Mouse (Mus musculus) kidney, postnatal 0 days (tissue): ENCODE data around the gene Oas1e. TPM values are rescaled to one million over a fixed set of nuclear protein-coding genes. Genes with fewer than 3 reads are reported as not detected.

Experiments
- ATAC-seq: fragments of 200-750 bp; cut with Nextera tagmentation; replicated peaks from 2 replicates; pipeline ENCODE4 v1.8.0; 2017; ENCODE audit warnings: low read depth, moderate number of reproducible peaks, moderate TSS enrichment, moderate library complexity; ENCODE audit not compliant: low FRiP score
- DNase-seq: peaks from one replicate; pipeline ENCODE4 v3.0.0-alpha.2; 2016; ENCODE audit warnings: low spot score
- H3K27ac ChIP-seq: fragments of 300-500 bp; sonication (generic); 2 replicates; pipeline ENCODE4 v1.5.1; 2014; ENCODE audit warnings: mild to moderate bottlenecking
- H3K27me3 ChIP-seq: fragments of 300-500 bp; sonication (generic); 2 replicates; pipeline ENCODE4 v1.6.1; 2014; ENCODE audit warnings: low read length, mixed read lengths; ENCODE audit not compliant: insufficient read depth
- H3K36me3 ChIP-seq: fragments of 300-500 bp; sonication (generic); 2 replicates; pipeline ENCODE4 v1.6.1; 2014; ENCODE audit warnings: low read length, mixed read lengths; ENCODE audit not compliant: insufficient read depth
- H3K4me1 ChIP-seq: fragments of 300-500 bp; sonication (generic); replicated peaks from 2 replicates; pipeline ENCODE4 v1.6.1; 2014; ENCODE audit warnings: antibody characterized with exemption, low read length, mixed read lengths; ENCODE audit not compliant: insufficient read depth
- H3K4me2 ChIP-seq: fragments of 300-500 bp; sonication (generic); 2 replicates; pipeline ENCODE4 v1.6.1; 2014; ENCODE audit warnings: mild to moderate bottlenecking, low read length, moderate library complexity, mixed read lengths
- H3K4me3 ChIP-seq: fragments of 300-500 bp; sonication (generic); replicated peaks from 2 replicates; pipeline ENCODE4 v1.5.1; 2014; ENCODE audit warnings: low read depth, low read length
- H3K9ac ChIP-seq: fragments of 300-500 bp; sonication (generic); 2 replicates; pipeline ENCODE4 v1.6.1; 2014; ENCODE audit warnings: low read depth, low read length
- H3K9me3 ChIP-seq: fragments of 300-500 bp; sonication (generic); replicated peaks from 2 replicates; pipeline ENCODE4 v1.6.1; 2016; ENCODE audit warnings: low read length, inconsistent platforms, mixed read lengths
- CTCF ChIP-seq: IDR thresholded peaks from 2 replicates; pipeline ENCODE4 v1.5.1; 2016; ENCODE audit warnings: antibody characterized with exemption, low read depth, mild to moderate bottlenecking, moderate library complexity
- WGBS: fragments of 180-500 bp; shearing (Covaris S2); extraction: QIAGEN DNeasy Blood & Tissue Kit; methylation state at CpG from one replicate; pipeline ENCODE4 v1.1.7; 2014; 5-methylcytosine and 5-hydroxymethylcytosine counted together
- polyA plus RNA-seq: library from polyadenylated mRNA; unstranded; fragments of >200 nt; fragmentation: Nextera tagmentation; extraction: Ambion mirVana; gene quantifications from 2 replicates; pipeline ENCODE4 v1.2.1, GENCODE M21; 2015

Gene Oas1e
- polyA plus RNA-seq, 1 experiment from 2014 or later: not detected

DNA sequence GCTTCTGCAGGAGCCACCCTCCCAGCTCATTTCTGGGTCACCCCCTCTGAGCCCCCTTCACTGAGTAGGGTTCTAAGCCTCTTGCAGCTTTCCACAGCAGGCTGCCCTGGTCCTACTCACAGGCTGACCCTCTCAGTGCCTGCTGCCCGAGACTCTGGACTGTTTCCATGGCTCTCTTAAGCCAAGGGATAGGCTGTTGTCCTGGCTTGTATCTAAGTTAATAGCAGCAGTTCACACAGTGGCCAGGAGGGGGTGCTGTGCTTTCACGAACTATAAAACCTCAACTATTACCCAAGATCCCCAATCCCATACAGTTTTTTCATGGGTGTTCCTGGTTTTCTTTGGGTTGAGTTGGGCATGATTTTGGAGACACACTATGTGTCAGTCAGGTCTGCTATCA, 2.3 kb downstream of the Oas1e start:
- Histone ChIP-seq H3K4me1 (no peaks in the 10 kb centered on the region), H3K4me3 (no peak overlapping the region), H3K9me3 (no peaks in the 10 kb centered on the region), H3K9ac (no peak overlapping the region), H3K27me3 (no peaks in the 10 kb centered on the region), H3K4me2 (no peak overlapping the region), H3K36me3 (no peaks in the 10 kb centered on the region), H3K27ac (no peak overlapping the region)
- no peak for ATAC-seq
- TF ChIP-seq CTCF: peak; percentile 73
- peak; percentile 38 for DNase-seq
- 25% methylated on average over 2 of the region's 2 CpGs for WGBS

DNA sequence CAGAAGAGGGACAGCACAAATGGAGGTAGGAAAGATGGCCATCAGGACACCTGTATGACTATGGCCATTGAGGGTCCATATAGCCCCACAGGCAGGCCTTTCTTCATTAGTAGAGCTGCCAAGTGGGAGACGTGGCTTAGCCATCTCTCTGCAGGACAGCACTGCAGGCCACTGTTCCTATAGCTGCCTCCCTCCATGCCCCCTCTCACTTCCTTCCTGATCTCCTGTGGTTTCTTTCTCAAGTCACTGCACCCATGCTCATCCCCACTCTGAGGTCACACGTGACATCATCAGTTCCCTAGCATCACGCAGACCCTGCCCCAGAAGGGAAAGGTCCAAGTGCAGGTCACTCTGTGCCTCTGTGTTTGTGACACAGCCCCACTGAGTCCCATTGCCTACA, 8.3 kb downstream of the Oas1e start:
- Histone ChIP-seq H3K4me1 (no peaks in the 10 kb centered on the region), H3K4me2 (no peak overlapping the region), H3K9ac (no peak overlapping the region), H3K4me3 (no peak overlapping the region), H3K27ac (no peak overlapping the region), H3K27me3 (no peaks in the 10 kb centered on the region), H3K9me3 (no peaks in the 10 kb centered on the region), H3K36me3 (no peaks in the 10 kb centered on the region)
- no peak for DNase-seq
- 61% methylated on average over 3 of the region's 3 CpGs for WGBS
- no peak for TF ChIP-seq CTCF
- ATAC-seq: no peak

DNA sequence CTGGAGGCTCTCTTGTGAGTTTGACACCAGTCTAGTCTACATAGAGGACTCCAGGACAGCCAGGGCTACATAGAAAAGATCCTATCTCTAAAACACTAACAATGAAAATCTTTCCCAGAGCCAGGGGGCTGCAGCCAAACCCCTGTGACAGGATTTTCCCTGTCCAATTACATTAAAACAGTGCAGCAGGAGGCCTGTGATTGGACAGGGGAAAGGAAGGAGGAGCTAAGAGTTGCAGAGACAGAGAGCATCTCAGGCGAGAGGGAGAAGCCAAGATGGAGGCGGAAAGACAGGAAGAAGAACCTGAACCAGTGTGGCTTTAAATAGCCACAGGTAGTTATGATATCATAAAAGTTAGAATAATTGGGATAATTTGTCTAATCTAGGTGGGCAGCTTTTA, 12.9 kb downstream of the Oas1e start:
- no peaks in the 10 kb centered on the region for H3K9me3 ChIP-seq
- H3K36me3 ChIP-seq: no peaks in the 10 kb centered on the region
- H3K9ac ChIP-seq: no peak overlapping the region
- H3K27ac ChIP-seq: no peak overlapping the region
- no peaks in the 10 kb centered on the region for H3K4me1 ChIP-seq
- 70% methylated on average over 2 of the region's 2 CpGs for WGBS
- H3K27me3 ChIP-seq: no peaks in the 10 kb centered on the region
- no peak for ATAC-seq
- no peak overlapping the region for H3K4me3 ChIP-seq
- H3K4me2 ChIP-seq: no peak overlapping the region
- no peak for TF ChIP-seq CTCF
- no peak for DNase-seq

DNA sequence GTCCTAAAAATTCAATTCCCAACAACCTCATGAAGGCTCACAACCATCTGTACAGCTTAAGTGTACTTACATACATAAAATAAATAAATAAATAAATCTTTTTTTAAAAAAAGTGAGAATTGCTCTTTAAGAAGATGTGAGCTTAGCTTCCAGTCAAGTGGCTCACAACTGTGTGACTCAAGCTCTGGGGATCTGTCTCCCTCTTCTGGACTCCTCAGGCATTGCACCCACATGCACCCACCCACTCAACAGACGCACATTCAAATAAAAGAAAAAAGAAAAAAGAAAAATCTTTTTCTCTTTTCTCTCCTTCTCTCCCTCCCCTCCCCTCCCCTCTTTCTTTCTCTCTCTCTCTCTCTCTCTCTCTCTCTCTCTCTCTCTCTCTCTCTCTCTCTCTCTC, 13.7 kb downstream of the Oas1e start:
- Histone ChIP-seq H3K9me3 (no peaks in the 10 kb centered on the region), H3K9ac (no peak overlapping the region), H3K36me3 (no peaks in the 10 kb centered on the region), H3K4me2 (no peak overlapping the region), H3K27ac (no peak overlapping the region), H3K4me3 (no peak overlapping the region), H3K27me3 (no peaks in the 10 kb centered on the region), H3K4me1 (no peaks in the 10 kb centered on the region)
- DNase-seq (no peak), ATAC-seq (no peak)
- no peak; the same call in 1 of the 2 replicates for TF ChIP-seq CTCF
- 94% methylated on average over 1 of the region's 1 CpGs for WGBS

DNA sequence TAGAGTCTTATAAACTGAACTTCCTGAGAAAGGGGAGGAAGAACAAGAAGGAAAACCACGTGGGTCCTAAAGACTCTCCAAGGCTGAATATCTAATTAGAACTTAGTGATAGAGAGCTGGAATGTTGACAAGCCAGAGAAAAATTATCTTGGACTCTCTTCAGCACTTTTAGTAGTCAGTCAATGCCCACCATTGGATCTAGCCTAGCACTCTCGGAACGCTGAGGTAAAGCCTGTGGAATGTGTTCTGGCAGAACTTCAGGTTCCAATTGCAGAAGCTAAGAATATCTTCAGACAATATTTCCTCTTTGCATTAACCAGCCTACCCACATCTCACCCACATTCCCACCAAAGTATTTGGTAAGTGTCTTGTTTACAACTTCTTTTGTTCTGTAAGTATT, 15.4 kb downstream of the Oas1e start:
- no peak overlapping the region for H3K4me3 ChIP-seq
- H3K27ac ChIP-seq: no peak overlapping the region
- H3K9me3 ChIP-seq: no peaks in the 10 kb centered on the region
- ATAC-seq (no peak), DNase-seq (no peak)
- no peaks in the 10 kb centered on the region for H3K4me1 ChIP-seq
- H3K4me2 ChIP-seq: no peak overlapping the region
- no peaks in the 10 kb centered on the region for H3K36me3 ChIP-seq
- no peak overlapping the region for H3K9ac ChIP-seq
- TF ChIP-seq CTCF: no peak
- no peaks in the 10 kb centered on the region for H3K27me3 ChIP-seq
- 42% methylated on average over 3 of the region's 3 CpGs for WGBS

DNA sequence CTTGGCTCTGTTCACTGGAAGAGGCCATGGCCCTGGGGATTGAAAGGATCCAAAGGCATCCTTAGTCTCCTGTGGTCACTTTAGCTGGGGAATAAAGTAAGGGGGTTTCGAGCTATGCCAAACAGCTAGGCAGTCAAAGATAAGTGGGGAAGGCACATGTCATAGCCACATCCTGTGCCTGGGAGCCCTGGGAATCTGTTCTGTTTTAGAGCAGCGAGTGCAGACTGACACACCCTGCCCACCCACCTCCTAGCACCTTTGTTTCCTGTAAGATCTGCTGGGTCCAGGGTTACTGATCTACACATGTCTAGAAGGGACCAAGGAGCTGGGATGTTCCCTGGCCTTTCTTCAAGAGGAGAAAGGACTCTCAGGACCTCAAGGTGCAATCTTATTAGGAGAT, 16.4 kb downstream of the Oas1e start:
- no peaks in the 10 kb centered on the region for H3K27me3 ChIP-seq
- 71% methylated on average over 2 of the region's 2 CpGs for WGBS

DNA sequence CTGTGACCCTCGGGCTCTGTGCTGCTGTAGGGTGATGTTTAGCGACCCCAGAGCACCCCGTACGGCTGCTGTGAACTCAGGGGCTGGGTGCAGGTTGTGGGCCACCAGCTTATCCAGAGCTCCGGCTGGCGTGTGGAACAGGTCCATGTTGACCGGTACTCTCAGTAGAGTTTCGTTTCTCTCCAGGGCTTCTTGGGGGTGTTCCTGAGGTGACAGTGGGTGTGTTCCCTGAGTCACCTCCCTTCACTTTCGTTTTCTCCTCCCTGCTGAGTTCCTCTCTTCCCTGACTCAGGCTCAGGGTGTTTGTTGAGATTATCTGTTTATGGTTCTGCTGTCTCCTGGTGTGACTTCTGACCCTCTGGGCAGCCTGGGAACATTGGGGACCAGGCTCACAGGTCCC, 17.9 kb downstream of the Oas1e start, which contains the start of gene Oas3:
Gene Oas3, minus strand, starts transcription at position 184 of the 400 bp plus-strand sequence.
- Histone ChIP-seq H3K27me3 (no peaks in the 10 kb centered on the region), H3K4me1 (no peaks in the 10 kb centered on the region), H3K4me2 (no peak within 1 kb of the TSS), H3K36me3 (no peaks in the 10 kb centered on the region), H3K4me3 (no peak within 1 kb of the TSS), H3K9me3 (no peaks in the 10 kb centered on the region), H3K9ac (no peak within 1 kb of the TSS), H3K27ac (no peak within 1 kb of the TSS)
- no peak for TF ChIP-seq CTCF
- ATAC-seq (no peak), DNase-seq (no peak)
- WGBS: 76% methylated on average over 9 of the region's 9 CpGs

More for the DNA sequence above, 16.4 kb downstream of the Oas1e start:
- Histone ChIP-seq H3K4me3 (no peak overlapping the region), H3K4me1 (no peaks in the 10 kb centered on the region), H3K27ac (no peak overlapping the region), H3K9ac (no peak overlapping the region), H3K4me2 (no peak overlapping the region), H3K36me3 (no peaks in the 10 kb centered on the region), H3K9me3 (no peaks in the 10 kb centered on the region)
- DNase-seq (no peak), ATAC-seq (no peak)
- no peak for TF ChIP-seq CTCF
